ENCODE assay signal across 25 mouse cellular contexts in the genomic region with DNA sequence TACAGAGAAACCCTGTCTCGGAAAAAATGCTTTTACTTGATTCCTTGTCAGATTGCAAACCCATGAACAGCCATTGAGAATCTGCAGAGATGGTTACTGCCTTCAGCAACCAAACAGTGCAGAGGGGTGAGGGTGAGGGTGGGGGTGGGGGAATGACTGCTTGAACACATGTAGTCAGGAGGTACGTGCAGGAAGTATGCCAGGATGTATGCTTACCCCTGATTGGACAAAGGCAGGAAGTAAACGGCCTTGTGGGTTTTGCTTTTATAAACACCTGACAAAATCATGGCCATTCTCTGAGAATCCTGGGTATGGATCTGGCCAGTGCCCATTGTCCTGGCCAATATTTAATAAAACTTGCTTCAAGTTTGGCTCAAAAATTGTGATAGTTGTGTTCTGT.
DNase-seq lines count a peak whose midpoint lies in the region; ATAC-seq and TF ChIP-seq lines count a peak whose summit lies in the region.
"Had no signal": no experiment of that assay in that cellular context is flagged by ENCODE, and none has a peak within 500 bp of the region (broad histone marks: within the 10 kb centered on the region; RNA-seq: fewer than 3 reads in every experiment).

No protein-coding gene starts in this region.

- H3K4me1 ChIP-seq in lung, postnatal 0 days (ENCODE audit: insufficient read depth, low read depth, low read length), result no peaks in the 10 kb centered on the region
- no peaks in the 10 kb centered on the region for H3K4me1 ChIP-seq in hindbrain, embryonic 14.5 days (replicated peaks; ENCODE audit: control insufficient read depth, insufficient read depth, low read length)
- H3K4me1 ChIP-seq: embryonic facial prominence, embryonic 15.5 days; limb, embryonic 12.5 days; midbrain, embryonic 12.5 days; neural tube, embryonic 13.5 days had no signal

- H3K27ac ChIP-seq in lung, postnatal 0 days (ENCODE audit: low read length), result 0 out of 2 replicates have a peak overlapping the region, but pooled peaks have one; percentile 26
- no peak overlapping the region for H3K27ac ChIP-seq in hindbrain, embryonic 14.5 days
- H3K27ac ChIP-seq: embryonic facial prominence, embryonic 15.5 days; heart, adult 2 months; limb, embryonic 12.5 days; liver, embryonic 12.5 days; macrophage; midbrain, embryonic 12.5 days; neural tube, embryonic 13.5 days had no signal

- H3K27me3 ChIP-seq in lung, postnatal 0 days (replicated peaks; ENCODE audit: insufficient read depth, low read length), result no peaks in the 10 kb centered on the region
- H3K27me3 ChIP-seq in hindbrain, embryonic 14.5 days (ENCODE audit: control insufficient read depth, insufficient read depth, low read length), result no peaks in the 10 kb centered on the region
- H3K27me3 ChIP-seq: embryonic facial prominence, embryonic 15.5 days; limb, embryonic 12.5 days; midbrain, embryonic 12.5 days; neural tube, embryonic 13.5 days had no signal

- no peaks in the 10 kb centered on the region for H3K9me3 ChIP-seq in lung, postnatal 0 days (ENCODE audit: low read length)
- H3K9me3 ChIP-seq in hindbrain, embryonic 14.5 days (ENCODE audit: control insufficient read depth, low read length), result no peaks in the 10 kb centered on the region
- H3K9me3 ChIP-seq: embryonic facial prominence, embryonic 15.5 days; limb, embryonic 12.5 days; liver, embryonic 12.5 days; midbrain, embryonic 12.5 days; neural tube, embryonic 13.5 days had no signal

- peak; percentile 86 for ATAC-seq in lung, postnatal 0 days
- peak; percentile 38 for ATAC-seq in inflammation-experienced regulatory T-cells, adult 6 months
- ATAC-seq in hindbrain, embryonic 14.5 days (ENCODE audit: low FRiP score), result no peak
- ATAC-seq: forebrain, embryonic 16.5 days; liver, embryonic 12.5 days had no signal

- no peaks in the 10 kb centered on the region for H3K36me3 ChIP-seq in lung, postnatal 0 days (ENCODE audit: insufficient read depth, low read length)
- no peaks in the 10 kb centered on the region for H3K36me3 ChIP-seq in hindbrain, embryonic 14.5 days (replicated peaks; ENCODE audit: control insufficient read depth, insufficient read depth)
- H3K36me3 ChIP-seq: embryonic facial prominence, embryonic 15.5 days; limb, embryonic 12.5 days; liver, embryonic 12.5 days; midbrain, embryonic 12.5 days; neural tube, embryonic 13.5 days had no signal

- TF ChIP-seq EP300 in lung, postnatal 0 days (IDR thresholded peaks at IDR 0.05), result peak; percentile 76

- no peak overlapping the region for H3K4me2 ChIP-seq in lung, postnatal 0 days (replicated peaks; ENCODE audit: low read depth, low read length)
- H3K4me2 ChIP-seq in hindbrain, embryonic 14.5 days (replicated peaks), result no peak overlapping the region
- H3K4me2 ChIP-seq: embryonic facial prominence, embryonic 15.5 days; limb, embryonic 12.5 days; liver, embryonic 12.5 days; midbrain, embryonic 12.5 days; neural tube, embryonic 13.5 days had no signal

- DNase-seq in lung, postnatal 0 days (ENCODE audit: low spot score), result peak; percentile 46
- DNase-seq in lung, adult 18-20 months, result no peak
- peak; percentile 78 for DNase-seq in thymus, postnatal 0 days (ENCODE audit: low spot score)
- no peak for DNase-seq in hindbrain, embryonic 14.5 days (ENCODE audit: low spot score)
- DNase-seq in adrenal gland, postnatal 4 days (ENCODE audit: low spot score in 2 of 2), result no peak
- no peak for DNase-seq in neural tube, embryonic 10.5 days (ENCODE audit: extremely low spot score, low spot score)
- DNase-seq: adrenal gland, postnatal 10 days; cerebellum, adult 11-12 months; cerebellum, postnatal 14 days; embryo, embryonic 11 days; gastrocnemius, postnatal 25 days; heart, adult 2 months; heart, postnatal 36 days; kidney, adult 8-10 months; kidney, postnatal 14 days; layer of hippocampus, adult 9-11 months; right cerebral cortex, adult 18-20 months had no signal

- 54% methylated on average over 3 of the region's 3 CpGs for WGBS in lung, postnatal 0 days
- WGBS in hindbrain, embryonic 14.5 days, result 76% methylated on average over 3 of the region's 3 CpGs

- no peak for TF ChIP-seq CTCF in lung, postnatal 0 days (IDR thresholded peaks at IDR 0.05)

- no peak overlapping the region for H3K9ac ChIP-seq in lung, postnatal 0 days (replicated peaks; ENCODE audit: low read depth)
- H3K9ac ChIP-seq in hindbrain, embryonic 14.5 days, result no peak overlapping the region
- H3K9ac ChIP-seq: embryonic facial prominence, embryonic 15.5 days; limb, embryonic 12.5 days; liver, embryonic 12.5 days; midbrain, embryonic 12.5 days; neural tube, embryonic 13.5 days had no signal

- H3K4me3 ChIP-seq in lung, postnatal 0 days (ENCODE audit: low read depth, low read length), result no peak overlapping the region
- no peak overlapping the region for H3K4me3 ChIP-seq in hindbrain, embryonic 14.5 days (replicated peaks; ENCODE audit: low read length)
- H3K4me3 ChIP-seq: embryonic facial prominence, embryonic 15.5 days; heart, adult 2 months; limb, embryonic 12.5 days; liver, embryonic 12.5 days; midbrain, embryonic 12.5 days; neural tube, embryonic 13.5 days had no signal

Comparison
In these comparisons a context has a peak if more than half of its experiments do, and no peak if none do; other contexts are left out.
1. DNase-seq: peak in lung, postnatal 0 days (single experiment) and thymus, postnatal 0 days (single experiment); none in lung, adult 18-20 months (0 of 2), hindbrain, embryonic 14.5 days (single experiment), adrenal gland, postnatal 4 days (0 of 2) and neural tube, embryonic 10.5 days (single experiment).